Mouse (Mus musculus): ENCODE results near the gene Ufm1.

DNA sequence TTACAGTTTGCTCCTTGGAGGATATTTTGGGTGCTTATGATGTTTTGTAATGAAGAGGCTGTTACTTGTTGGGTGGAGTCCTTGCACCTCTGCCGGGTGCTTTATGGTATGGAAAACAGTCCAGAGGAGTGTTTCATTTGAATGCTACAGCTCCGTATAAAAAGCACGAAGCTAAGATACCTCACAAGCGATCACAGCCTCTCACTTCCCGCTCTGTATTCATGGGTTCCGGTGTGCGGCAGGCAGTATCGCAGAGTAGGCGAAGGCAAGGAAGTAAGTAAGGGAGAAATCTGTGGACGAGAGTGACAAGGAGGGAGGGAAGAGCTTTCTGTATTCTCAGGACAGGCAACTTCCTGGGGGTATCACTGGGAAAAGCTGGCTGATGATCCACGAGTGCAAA, 15.4 kb downstream of the Ufm1 start:
- TF ChIP-seq CTCF (conservative IDR thresholded peaks at IDR 0.05 in 1 of 2, IDR thresholded peaks at IDR 0.05 in 1 of 2; ENCODE audit: low read depth in 2 of 2, low read length in 2 of 2) (no peak), MYC (IDR thresholded peaks at IDR 0.05; ENCODE audit: low read depth, low read length) (no peak), EP300 (IDR thresholded peaks at IDR 0.05; ENCODE audit: low read length) (no peak), ZNF384 (IDR thresholded peaks at IDR 0.05; ENCODE audit: low read depth, low read length) (no peak), RCOR1 (conservative IDR thresholded peaks at IDR 0.05; ENCODE audit: low read depth, low read length) (no peak)

Measured in CH12.LX (cell line).